Mouse (Mus musculus): Measurements from ENCODE around the gene Olfr986.

- TF ChIP-seq CTCF (IDR thresholded peaks at IDR 0.05; ENCODE audit: low read depth, low read length) (no peak), POLR2A (IDR thresholded peaks at IDR 0.05; ENCODE audit: borderline replicate concordance, low read depth, low read length) (no peak)
These were observed 25.8 kb downstream of the Olfr986 start for GRCm38 (mm10) chr9:40206546-40206950.
